Mouse (Mus musculus) kidney, postnatal 10 days (tissue): ENCODE measurements at regions not wholly inside any gene's neighbourhood (a gene's known extent, or its start where the extent isn't known, plus 50 kb on each side); places are given as distances from the start of the nearest gene placed in this dataset.
A peak's percentile ranks its signal among the peaks of the same experiment; 100 is the strongest.

Experiments used
- DNase-seq: peaks from one replicate; pipeline ENCODE4 v3.0.0; 2021; ENCODE audit warnings: mixed read lengths

- DNase-seq = peak; percentile 27
Observed at GRCm38 (mm10) chr12:73830122-73830521, 71.1 kb upstream of the Hif1a start.

- DNase-seq = no peak
Observed at GRCm38 (mm10) chr12:73830551-73831203, 70.5 kb upstream of the Hif1a start.

- DNase-seq = no peak
Observed at GRCm38 (mm10) chr12:73831204-73831595, 70.0 kb upstream of the Hif1a start.

GRCm38 (mm10) chr12:73831637-73832385 lies 69.4 kb upstream of the Hif1a start:
- DNase-seq = no peak

GRCm38 (mm10) chr12:73832789-73833188 lies 68.4 kb upstream of the Hif1a start:
- no peak for DNase-seq

- DNase-seq = no peak
Observed at GRCm38 (mm10) chr12:73836132-73836531, 65.0 kb upstream of the Hif1a start.

- no peak for DNase-seq
Observed at GRCm38 (mm10) chr12:73837036-73837435, 64.1 kb upstream of the Hif1a start.

GRCm38 (mm10) chr12:73837921-73838320 lies 63.3 kb upstream of the Hif1a start:
- DNase-seq = no peak

- DNase-seq = no peak
Observed at GRCm38 (mm10) chr12:73838330-73838729, 62.8 kb upstream of the Hif1a start.

GRCm38 (mm10) chr12:73842000-73842675 lies 59.0 kb upstream of the Hif1a start:
- DNase-seq = no peak

GRCm38 (mm10) chr12:73844782-73845181 lies 56.4 kb upstream of the Hif1a start:
- DNase-seq = no peak

- DNase-seq = peak; percentile 19
Observed at GRCm38 (mm10) chr12:73846672-73847071, 54.5 kb upstream of the Hif1a start.

- DNase-seq = no peak
Observed at GRCm38 (mm10) chr12:73847336-73847735, 53.8 kb upstream of the Hif1a start.

GRCm38 (mm10) chr12:73850831-73851230 lies 50.3 kb upstream of the Hif1a start:
- DNase-seq = no peak
